Mouse (Mus musculus): ENCODE data around the gene Fuca1. TPM values are rescaled to one million over a fixed set of nuclear protein-coding genes. Genes with fewer than 3 reads are reported as not detected.

The Fuca1 gene
- total and polyA plus RNA-seq, 3 experiments, result 26.8 to 48.6 TPM; not detected in 1

DNA sequence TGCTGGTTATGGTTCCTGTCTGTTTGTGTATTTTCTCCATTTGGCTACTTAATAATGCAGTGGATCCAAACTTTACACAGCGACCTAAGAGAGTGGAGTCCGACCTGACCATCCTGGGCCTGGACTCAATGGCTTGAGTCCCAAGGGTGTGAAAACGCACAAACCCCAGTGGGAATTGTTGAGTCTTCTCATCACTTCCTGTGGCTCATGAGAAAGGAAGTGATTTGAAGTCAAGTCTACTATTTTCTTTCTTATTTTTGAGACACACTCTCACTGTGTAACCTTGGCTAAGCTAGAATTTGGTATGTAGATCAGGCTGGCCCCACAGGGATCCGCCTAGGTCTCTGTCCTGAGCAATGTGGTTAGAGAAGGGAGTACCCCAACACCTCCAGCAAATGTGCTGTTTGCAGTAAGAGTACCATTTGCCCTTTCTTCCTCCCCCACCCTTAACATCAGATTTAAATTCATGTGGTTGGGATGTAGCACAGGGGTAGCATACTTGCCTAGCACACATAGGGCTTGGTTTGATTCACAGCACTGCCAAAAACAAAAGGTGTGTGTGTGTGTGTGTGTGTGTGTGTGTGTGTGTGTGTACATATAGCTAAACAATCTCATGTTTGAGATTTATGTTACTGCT lies 17.8 kb upstream of the Fuca1 start:
- Histone ChIP-seq H3K27me3 (ENCODE audit: control insufficient read depth in 1 of 2, insufficient read depth in 2 of 2, low read length in 2 of 2) (no peaks in the 10 kb centered on the region), H3K9me3 (replicated peaks; ENCODE audit: insufficient read depth, low read length) (no peaks in the 10 kb centered on the region), H3K79me2 (ENCODE audit: control insufficient read depth, insufficient read depth, low read length, poor library complexity) (peaks cover under 1% of the 10 kb centered on the region), H3K27ac (ENCODE audit: control insufficient read depth, low read depth, low read length) (no peak overlapping the region), H3K36me3 (ENCODE audit: control insufficient read depth in 1 of 2, insufficient read depth in 2 of 2, low read length in 2 of 2) (peaks cover 0 to 14% of the 10 kb centered on the region in 2 experiments; a peak in 2 of 4 replicates), H3K9ac (ENCODE audit: control insufficient read depth, low read depth, low read length, poor library complexity, severe bottlenecking) (no peak overlapping the region), H3K4me3 (ENCODE audit: control insufficient read depth in 1 of 2, insufficient read depth in 1 of 2, low read depth in 2 of 2, low read length in 2 of 2) (no peak overlapping the region), H3K4me1 (ENCODE audit: control insufficient read depth in 1 of 2, insufficient read depth in 2 of 2, low read length in 2 of 2) (peaks cover 14 to 19% of the 10 kb centered on the region in 2 experiments)
- TF ChIP-seq EP300 (IDR thresholded peaks at IDR 0.05; ENCODE audit: low read depth in 1 of 2, low read length in 2 of 2), result no peak
- TF ChIP-seq E2F4 (IDR thresholded peaks at IDR 0.05; ENCODE audit: borderline replicate concordance, low read depth, low read length), result no peak
- no peak for TF ChIP-seq ELF1 (IDR thresholded peaks at IDR 0.05; ENCODE audit: low read depth, low read length)
- DNase-seq (ENCODE audit: low read depth, low spot score), result no peak

DNA sequence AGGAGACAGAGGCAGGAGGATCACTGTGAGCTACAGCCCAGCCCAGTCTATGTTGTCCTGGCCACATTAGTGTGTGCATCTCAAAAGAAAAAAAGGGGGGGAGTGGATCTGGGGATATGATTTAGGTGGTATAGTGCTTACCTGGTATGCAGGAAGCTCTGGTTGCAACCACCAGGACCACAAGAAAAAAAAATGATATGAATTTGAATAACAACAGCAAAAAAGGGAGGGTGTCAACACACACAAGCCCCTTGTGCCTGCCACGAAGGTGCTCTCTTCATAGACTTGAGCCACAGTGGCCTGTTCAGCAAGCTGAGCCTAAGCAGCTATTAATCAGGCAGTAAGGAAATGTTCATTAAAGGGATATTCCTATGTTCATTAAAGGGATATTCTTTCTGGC lies 15.7 kb upstream of the Fuca1 start:
- no peak overlapping the region for H3K4me3 ChIP-seq (ENCODE audit: control insufficient read depth in 1 of 2, insufficient read depth in 1 of 2, low read depth in 2 of 2, low read length in 2 of 2)

DNA sequence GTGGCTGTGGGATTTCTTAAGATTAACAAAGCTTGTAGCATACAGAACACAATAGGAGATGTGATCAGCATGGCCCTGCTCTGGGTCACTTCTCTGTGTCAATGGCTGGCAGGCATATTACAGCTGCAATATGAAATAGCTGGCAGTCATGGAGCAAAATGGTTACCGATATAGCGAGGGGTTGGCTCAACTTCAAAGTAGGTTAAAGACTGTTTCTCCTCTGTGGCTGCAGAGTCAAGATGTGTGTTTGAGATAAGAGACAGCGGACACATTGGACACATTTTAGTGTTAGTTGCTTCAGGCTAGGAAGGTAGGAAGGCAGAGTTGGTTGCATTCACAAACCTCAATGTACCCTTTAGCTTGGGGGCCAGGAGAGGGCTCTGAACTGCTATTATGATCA lies 13.9 kb upstream of the Fuca1 start:
- peak; percentile 87 for DNase-seq (ENCODE audit: low read depth, low spot score)
- peaks cover 26 to 27% of the 10 kb centered on the region in 2 experiments for H3K4me1 ChIP-seq (ENCODE audit: control insufficient read depth in 1 of 2, insufficient read depth in 2 of 2, low read length in 2 of 2)
- peaks cover 0 to 28% of the 10 kb centered on the region in 2 experiments; a peak in 2 of 4 replicates for H3K36me3 ChIP-seq (ENCODE audit: control insufficient read depth in 1 of 2, insufficient read depth in 2 of 2, low read length in 2 of 2)
- H3K4me3 ChIP-seq (ENCODE audit: control insufficient read depth in 1 of 2, insufficient read depth in 1 of 2, low read depth in 2 of 2, low read length in 2 of 2), result 0 out of 4 replicates have a peak overlapping the region, but pooled peaks have one; percentile 2 to 9
- H3K79me2 ChIP-seq (ENCODE audit: control insufficient read depth, insufficient read depth, low read length, poor library complexity), result no peaks in the 10 kb centered on the region
- no peak for TF ChIP-seq UBTF (IDR thresholded peaks at IDR 0.05; ENCODE audit: borderline replicate concordance, insufficient read depth, low read depth, low read length)
- peak; percentile 74 for TF ChIP-seq SIN3A (IDR thresholded peaks at IDR 0.05; ENCODE audit: low read length)
- TF ChIP-seq RCOR1 (IDR thresholded peaks at IDR 0.05; ENCODE audit: low read depth, low read length), result peak; percentile 59; the same call in 1 of the 2 replicates
- TF ChIP-seq POLR2AphosphoS2 (IDR thresholded peaks at IDR 0.05; ENCODE audit: low read length), result no peak
- TF ChIP-seq EP300 (IDR thresholded peaks at IDR 0.05; ENCODE audit: low read depth in 1 of 2, low read length in 2 of 2), result peak; percentile 89 to 90
- peak; percentile 79 for TF ChIP-seq MYB (IDR thresholded peaks at IDR 0.05; ENCODE audit: low read depth, low read length)
- TF ChIP-seq TCF12 (IDR thresholded peaks at IDR 0.05; ENCODE audit: low read depth, low read length), result peak; percentile 90
- peak; percentile 88 for TF ChIP-seq TAL1 (IDR thresholded peaks at IDR 0.05; ENCODE audit: low read length)
- no peak for TF ChIP-seq ELF1 (IDR thresholded peaks at IDR 0.05; ENCODE audit: low read depth, low read length)
- peak; percentile 87 for TF ChIP-seq ETS1 (IDR thresholded peaks at IDR 0.05; ENCODE audit: low read depth, low read length)
- peak; percentile 94 for TF ChIP-seq GATA1 (IDR thresholded peaks at IDR 0.05; ENCODE audit: low read depth, low read length)
- TF ChIP-seq MXI1 (IDR thresholded peaks at IDR 0.05; ENCODE audit: low read depth, low read length), result peak; percentile 70
- TF ChIP-seq MAX (IDR thresholded peaks at IDR 0.05; ENCODE audit: low read length), result peak; percentile 18; the same call in 1 of the 2 replicates
- TF ChIP-seq TBP (IDR thresholded peaks at IDR 0.05; ENCODE audit: low read depth, low read length), result peak; percentile 52; the same call in 1 of the 2 replicates
- H3K9me3 ChIP-seq (replicated peaks; ENCODE audit: insufficient read depth, low read length), result no peaks in the 10 kb centered on the region
- peak overlapping the region; percentile 76 for H3K27ac ChIP-seq (ENCODE audit: control insufficient read depth, low read depth, low read length)
- no peaks in the 10 kb centered on the region for H3K27me3 ChIP-seq (ENCODE audit: control insufficient read depth in 1 of 2, insufficient read depth in 2 of 2, low read length in 2 of 2)
- H3K9ac ChIP-seq (ENCODE audit: control insufficient read depth, low read depth, low read length, poor library complexity, severe bottlenecking), result peak overlapping the region; percentile 24

More for the DNA sequence above, 15.7 kb upstream of the Fuca1 start:
- no peak for DNase-seq (ENCODE audit: low read depth, low spot score)
- no peak overlapping the region for H3K27ac ChIP-seq (ENCODE audit: control insufficient read depth, low read depth, low read length)
- H3K9ac ChIP-seq (ENCODE audit: control insufficient read depth, low read depth, low read length, poor library complexity, severe bottlenecking), result no peak overlapping the region
- H3K79me2 ChIP-seq (ENCODE audit: control insufficient read depth, insufficient read depth, low read length, poor library complexity), result no peaks in the 10 kb centered on the region
- H3K27me3 ChIP-seq (ENCODE audit: control insufficient read depth in 1 of 2, insufficient read depth in 2 of 2, low read length in 2 of 2), result no peaks in the 10 kb centered on the region
- H3K4me1 ChIP-seq (ENCODE audit: control insufficient read depth in 1 of 2, insufficient read depth in 2 of 2, low read length in 2 of 2), result peaks cover 17% of the 10 kb centered on the region in 2 experiments
- H3K9me3 ChIP-seq (replicated peaks; ENCODE audit: insufficient read depth, low read length), result no peaks in the 10 kb centered on the region
- TF ChIP-seq JUND (IDR thresholded peaks at IDR 0.05; ENCODE audit: low read depth, low read length) (no peak), NELFE (IDR thresholded peaks at IDR 0.05; ENCODE audit: low read depth, low read length) (no peak), TAL1 (IDR thresholded peaks at IDR 0.05; ENCODE audit: low read length) (no peak), ZKSCAN1 (IDR thresholded peaks at IDR 0.05; ENCODE audit: low read depth, low read length) (no peak), CTCF (IDR thresholded peaks at IDR 0.05 in 2 of 3, conservative IDR thresholded peaks at IDR 0.05 in 1 of 3; ENCODE audit: control insufficient read depth in 1 of 3, insufficient read depth in 1 of 3, low read depth in 2 of 3, low read length in 3 of 3, poor library complexity in 1 of 3, severe bottlenecking in 1 of 3) (no peak), POLR2A (IDR thresholded peaks at IDR 0.05; ENCODE audit: control insufficient read depth in 1 of 2, insufficient read depth in 1 of 2, low read depth in 1 of 2, low read length in 2 of 2, poor library complexity in 1 of 2) (no peak), MXI1 (IDR thresholded peaks at IDR 0.05; ENCODE audit: low read depth, low read length) (no peak), USF2 (IDR thresholded peaks at IDR 0.05; ENCODE audit: borderline replicate concordance in 1 of 2, insufficient read depth in 1 of 2, low read depth in 1 of 2, low read length in 2 of 2) (no peak), TBP (IDR thresholded peaks at IDR 0.05; ENCODE audit: low read depth, low read length) (no peak), TCF12 (IDR thresholded peaks at IDR 0.05; ENCODE audit: low read depth, low read length) (no peak), RAD21 (IDR thresholded peaks at IDR 0.05; ENCODE audit: low read depth, low read length) (no peak), SMC3 (IDR thresholded peaks at IDR 0.05; ENCODE audit: low read depth, low read length) (no peak), CHD2 (IDR thresholded peaks at IDR 0.05; ENCODE audit: low read length) (no peak), ETS1 (IDR thresholded peaks at IDR 0.05; ENCODE audit: low read depth, low read length) (no peak), POLR2AphosphoS2 (IDR thresholded peaks at IDR 0.05; ENCODE audit: low read length) (no peak), MAZ (IDR thresholded peaks at IDR 0.05; ENCODE audit: low read depth, low read length) (no peak), BHLHE40 (IDR thresholded peaks at IDR 0.05; ENCODE audit: borderline replicate concordance, low read depth, low read length) (no peak), USF1 (IDR thresholded peaks at IDR 0.05; ENCODE audit: low read depth, low read length) (no peak), RCOR1 (IDR thresholded peaks at IDR 0.05; ENCODE audit: low read depth, low read length) (no peak), NRF1 (IDR thresholded peaks at IDR 0.05; ENCODE audit: insufficient read depth, low read depth, low read length, poor library complexity, severe bottlenecking) (no peak)
- peaks cover 0 to 14% of the 10 kb centered on the region in 2 experiments; a peak in 2 of 4 replicates for H3K36me3 ChIP-seq (ENCODE audit: control insufficient read depth in 1 of 2, insufficient read depth in 2 of 2, low read length in 2 of 2)
